Mouse (Mus musculus): ENCODE measurements at regions not wholly inside any gene's neighbourhood (a gene's known extent, or its start where the extent isn't known, plus 50 kb on each side); places are given as distances from the start of the nearest gene placed in this dataset.

GRCm38 (mm10) chr19:27527940-27528558, 98.4 kb upstream of the Pum3 start:
- no peak for TF ChIP-seq CHD1 (IDR thresholded peaks at IDR 0.05; ENCODE audit: low read depth, low read length)
- TF ChIP-seq CHD2 (IDR thresholded peaks at IDR 0.05; ENCODE audit: low read length), result no peak
- TF ChIP-seq CTCF (conservative IDR thresholded peaks at IDR 0.05 in 1 of 2, IDR thresholded peaks at IDR 0.05 in 1 of 2; ENCODE audit: low read depth in 2 of 2, low read length in 2 of 2), result no peak
- TF ChIP-seq MEF2A (IDR thresholded peaks at IDR 0.05; ENCODE audit: borderline replicate concordance, low read depth, low read length), result no peak
- TF ChIP-seq MAFK (IDR thresholded peaks at IDR 0.05; ENCODE audit: insufficient replicate concordance, low read length), result no peak
- TF ChIP-seq USF1 (IDR thresholded peaks at IDR 0.05; ENCODE audit: low read depth, low read length), result no peak

All from CH12.LX (cell line).